Mouse (Mus musculus): ENCODE results near the gene Rpl21. TPM values are rescaled to one million over a fixed set of nuclear protein-coding genes. Genes with fewer than 3 reads are reported as not detected.

The Rpl21 gene
- total RNA-seq (2022): 100 to 1,000 TPM; 131 to 217 (median 174) TPM

GRCm38 (mm10) chr5:146832769-146833448, at the start of gene Rpl21:
Rpl21 (plus strand) TSS chr5:146832890.
- peak; percentile 92 to 95 for DNase-seq (ENCODE audit: low spot score in 2 of 2)

- no peak for DNase-seq (ENCODE audit: low spot score in 2 of 2)
These were observed 49.4 kb upstream of the Rpl21 start for GRCm38 (mm10) chr5:146783300-146783699.

- DNase-seq (ENCODE audit: low spot score in 2 of 2): no peak
These were observed 48.8 kb upstream of the Rpl21 start for GRCm38 (mm10) chr5:146783891-146784290.

DNA sequence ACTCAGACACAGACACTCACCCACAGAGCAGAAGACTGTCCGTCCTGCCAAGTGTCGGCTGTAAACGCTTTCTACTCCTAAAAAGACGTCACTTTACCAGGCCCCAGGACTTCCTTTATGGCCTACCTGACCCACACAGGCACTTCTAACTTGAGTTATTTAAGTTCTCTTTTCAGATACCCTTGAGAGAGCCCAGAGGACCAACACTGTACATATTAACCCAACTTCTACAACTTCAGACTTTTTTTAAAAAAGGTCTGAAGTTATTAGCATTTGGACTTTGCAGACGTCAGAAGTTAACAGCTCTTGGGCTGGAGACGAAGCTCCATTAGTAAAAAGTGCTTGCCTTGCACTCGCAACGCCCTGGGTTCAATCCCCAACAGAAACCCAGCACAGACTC, 46.6 kb upstream of the Rpl21 start:
- no peak for DNase-seq (ENCODE audit: low spot score in 2 of 2)

DNA sequence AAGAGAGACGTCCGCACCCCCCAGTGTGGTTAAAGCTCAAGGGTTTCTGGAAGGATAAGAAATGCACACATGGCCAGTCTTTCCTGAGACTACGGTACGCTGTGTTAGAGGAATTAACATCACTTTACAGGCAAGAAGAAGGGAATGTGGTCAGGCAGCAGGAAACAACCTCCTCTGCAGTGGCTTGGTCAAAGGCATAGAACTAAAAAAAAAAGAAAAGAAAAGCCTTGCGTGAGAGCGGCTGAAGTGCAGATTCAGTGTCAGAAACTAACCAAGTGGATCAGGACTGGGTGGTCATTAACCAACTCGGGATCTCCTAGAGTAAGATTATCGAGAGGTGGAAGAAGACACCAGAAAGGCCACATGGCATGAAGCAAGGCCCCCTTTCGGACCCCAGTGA, 43.3 kb upstream of the Rpl21 start:
- no peak for DNase-seq (ENCODE audit: low spot score in 2 of 2)

DNA sequence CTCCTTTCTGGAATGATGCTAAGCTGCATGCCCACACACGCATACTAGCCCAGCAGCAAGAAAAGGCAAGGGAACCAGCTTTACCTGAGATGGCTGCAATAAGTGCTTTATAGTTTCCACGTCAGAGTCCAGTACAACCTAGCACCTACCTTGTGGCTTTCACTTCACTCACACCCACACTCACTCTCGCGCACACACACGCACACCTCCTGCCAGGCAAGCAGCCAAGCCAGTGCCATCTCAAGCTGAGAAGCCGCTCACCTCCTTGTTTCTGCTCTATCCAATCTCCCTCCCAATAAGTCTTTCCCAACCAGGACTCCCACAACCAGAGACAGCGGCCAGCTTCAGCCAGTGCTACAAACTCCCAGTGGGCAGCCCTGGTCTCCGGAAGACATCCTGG, 41.7 kb upstream of the Rpl21 start:
- DNase-seq (ENCODE audit: low spot score in 2 of 2): no peak

DNA sequence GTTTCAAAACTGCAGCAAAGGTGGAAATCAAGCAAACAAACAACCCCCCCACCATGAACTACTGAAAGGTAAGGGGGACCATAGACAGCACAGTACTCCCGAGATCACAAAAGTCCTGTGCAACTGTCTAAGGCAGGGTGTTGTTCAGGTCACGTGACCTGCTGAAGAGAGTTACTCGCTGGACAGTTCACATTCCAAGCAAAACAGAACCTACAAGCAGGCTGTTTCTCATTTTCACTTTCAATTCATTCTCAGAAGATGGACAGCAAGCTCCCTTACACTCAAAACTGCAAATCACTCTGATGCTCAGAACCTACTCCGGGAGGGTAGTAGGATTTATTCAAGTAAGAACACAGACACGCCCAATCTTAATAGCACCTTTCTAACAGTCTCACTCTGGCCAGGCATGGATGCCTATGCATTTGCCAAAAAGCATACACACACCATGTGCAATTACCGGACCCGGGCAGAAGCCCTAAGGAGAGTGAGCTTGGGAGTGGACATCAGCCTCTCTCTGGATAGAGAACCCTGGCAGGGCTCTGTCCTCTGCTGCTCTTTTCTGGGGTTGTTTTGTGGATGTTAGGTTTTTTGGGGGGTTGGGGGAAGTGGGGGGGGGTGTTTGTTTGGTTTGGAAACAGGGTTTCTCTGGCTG, 40.4 kb upstream of the Rpl21 start:
- DNase-seq (ENCODE audit: low spot score in 2 of 2): no peak

GRCm38 (mm10) chr5:146793630-146794083, 39.0 kb upstream of the Rpl21 start:
- DNase-seq (ENCODE audit: low spot score in 2 of 2): no peak

DNA sequence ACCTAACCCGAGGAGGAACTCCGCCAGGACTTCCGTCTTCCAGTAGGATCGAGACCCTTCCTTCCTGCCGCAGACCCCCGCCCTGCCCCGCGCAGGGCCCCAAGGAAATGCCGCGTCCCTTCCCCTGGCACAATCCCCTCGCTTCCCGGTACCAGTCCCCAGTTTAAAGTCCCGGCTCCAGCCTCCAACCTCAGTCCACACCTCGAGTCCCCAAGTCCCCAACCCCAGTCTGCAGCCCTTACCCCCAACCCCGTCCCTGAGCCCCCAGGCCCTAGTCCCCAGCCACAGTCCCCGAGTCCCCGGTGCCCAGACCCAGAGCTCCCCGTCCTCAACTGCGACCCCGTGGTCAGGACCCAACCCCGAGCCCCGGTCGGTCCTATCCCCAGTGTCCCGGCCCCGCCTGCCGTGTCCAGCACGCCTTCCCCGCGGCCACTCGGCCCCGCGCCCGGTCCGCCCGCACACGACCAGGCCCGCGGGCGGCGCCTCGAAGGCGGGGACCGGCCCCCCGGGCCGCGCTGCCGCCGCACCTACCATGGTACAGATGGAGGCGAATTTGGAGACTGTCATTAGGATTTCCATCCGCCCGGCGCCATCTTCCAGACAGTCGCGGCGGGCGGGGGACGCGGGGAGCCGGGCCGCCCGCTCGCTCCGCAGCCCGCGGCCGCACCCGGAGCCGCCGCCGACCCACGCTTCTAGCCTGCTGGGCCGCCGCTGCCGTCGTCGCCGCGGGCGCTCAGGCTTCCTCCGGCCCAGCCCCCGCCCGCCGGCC, 38.4 kb upstream of the Rpl21 start:
- peak; percentile 27 to 30 for DNase-seq (ENCODE audit: low spot score in 2 of 2)

- DNase-seq (ENCODE audit: low spot score in 2 of 2): peak; percentile 93 to 96
These were observed 37.8 kb upstream of the Rpl21 start, which contains the start of gene Usp12 for GRCm38 (mm10) chr5:146794853-146795252. Usp12 (minus strand) TSS chr5:146795006.

DNA sequence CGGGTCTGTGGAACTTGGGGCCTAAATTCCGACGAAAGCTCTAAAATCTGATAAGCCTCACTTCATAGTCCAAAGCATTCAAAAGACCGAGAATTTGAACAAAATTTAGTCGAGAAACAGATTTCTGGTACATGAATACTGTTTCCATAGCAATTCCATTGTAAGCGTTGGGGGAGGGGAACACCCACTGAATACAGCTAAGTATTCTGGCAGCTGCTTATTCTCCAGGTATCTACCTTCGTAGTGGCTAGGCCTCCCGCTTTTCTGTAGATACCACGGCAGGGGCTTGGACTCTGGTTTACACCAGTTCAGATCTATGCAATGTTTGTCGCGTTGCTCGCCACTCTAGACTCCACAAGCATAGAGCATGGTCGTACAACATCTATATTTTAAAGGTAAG, 37.0 kb upstream of the Rpl21 start:
- DNase-seq (ENCODE audit: low spot score in 2 of 2): peak in 1 of 2 experiments; percentile 30

GRCm38 (mm10) chr5:146798031-146798430, 34.7 kb upstream of the Rpl21 start:
- no peak for DNase-seq (ENCODE audit: low spot score in 2 of 2)

- DNase-seq (ENCODE audit: low spot score in 2 of 2): no peak
These were observed 26.7 kb upstream of the Rpl21 start for GRCm38 (mm10) chr5:146806004-146806430.

GRCm38 (mm10) chr5:146809951-146810350, 22.7 kb upstream of the Rpl21 start:
- DNase-seq (ENCODE audit: low spot score in 2 of 2): peak in 1 of 2 experiments; percentile 28

GRCm38 (mm10) chr5:146812866-146813265, 19.8 kb upstream of the Rpl21 start:
- no peak for DNase-seq (ENCODE audit: low spot score in 2 of 2)

DNA sequence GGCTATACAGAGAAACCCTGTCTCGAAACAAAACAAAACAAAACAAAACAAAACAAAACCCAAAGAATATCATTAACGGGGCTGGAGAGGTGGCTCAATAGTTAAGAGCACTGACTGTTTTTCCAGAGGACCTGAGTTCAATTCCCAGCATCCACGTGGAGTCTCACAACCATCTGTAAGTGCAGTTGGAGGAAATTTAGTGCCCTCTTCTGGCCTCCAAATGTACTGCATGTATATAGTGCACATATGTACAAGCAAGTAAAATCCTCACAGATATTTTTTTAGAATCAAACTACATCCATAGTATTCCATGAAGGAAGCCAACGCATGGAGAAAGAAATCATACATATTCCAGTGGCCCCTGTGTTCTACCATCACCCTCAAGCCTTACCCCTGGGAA, 19.3 kb upstream of the Rpl21 start:
- no peak for DNase-seq (ENCODE audit: low spot score in 2 of 2)

- DNase-seq (ENCODE audit: low spot score in 2 of 2): no peak
These were observed 17.3 kb upstream of the Rpl21 start for GRCm38 (mm10) chr5:146815394-146815793.

GRCm38 (mm10) chr5:146817583-146817982, 15.1 kb upstream of the Rpl21 start:
- DNase-seq (ENCODE audit: low spot score in 2 of 2): peak in 1 of 2 experiments; percentile 41

- no peak for DNase-seq (ENCODE audit: low spot score in 2 of 2)
These were observed 13.6 kb upstream of the Rpl21 start for GRCm38 (mm10) chr5:146818906-146819623.

DNA sequence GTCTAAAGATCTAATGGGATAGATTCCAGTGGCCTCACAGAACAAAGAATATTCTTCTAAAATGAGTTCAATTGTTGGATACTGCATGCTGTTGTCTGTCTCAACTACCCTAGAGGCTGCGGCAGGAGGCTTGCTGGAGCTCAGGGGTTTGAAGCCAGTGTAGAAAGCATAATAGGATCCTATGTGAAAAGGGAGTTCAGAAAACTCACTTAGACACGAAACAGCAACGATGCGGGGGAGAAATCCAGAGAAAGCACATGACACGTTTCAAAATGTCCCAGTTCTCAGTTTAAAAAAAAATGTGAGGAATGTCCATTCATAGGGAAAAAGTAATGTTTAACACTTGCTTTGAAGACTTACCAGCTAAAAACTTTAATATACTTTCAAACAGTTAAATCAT, 9.7 kb upstream of the Rpl21 start:
- no peak for DNase-seq (ENCODE audit: low spot score in 2 of 2)

- DNase-seq (ENCODE audit: low spot score in 2 of 2): no peak
These were observed 3.2 kb upstream of the Rpl21 start for GRCm38 (mm10) chr5:146829528-146829927.

DNA sequence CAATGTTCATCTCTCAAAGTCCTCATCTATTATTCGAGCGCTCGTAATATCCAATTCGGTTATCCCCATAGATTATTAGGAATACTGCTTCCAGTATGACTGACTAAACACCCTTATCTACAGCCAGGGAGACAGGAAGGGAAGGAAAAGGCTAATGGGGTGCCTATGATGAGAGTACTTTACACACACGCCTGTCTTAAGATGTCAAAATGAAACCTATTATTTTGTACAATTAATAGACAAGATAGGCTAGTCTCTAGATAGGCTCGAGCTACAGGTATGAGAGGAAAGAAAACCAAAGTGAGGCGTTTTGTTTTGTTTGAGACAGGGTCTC, 288 bp upstream of the Rpl21 start:
- DNase-seq (ENCODE audit: low spot score in 2 of 2): no peak
